Mouse (Mus musculus) urinary bladder, adult 2 months (tissue): ENCODE measurements around the gene Zfp467. TPM values are rescaled to one million over a fixed set of nuclear protein-coding genes. Genes with fewer than 3 reads are reported as not detected.
A peak's percentile ranks its signal among the peaks of the same experiment; 100 is the strongest.

Source experiments
- DNase-seq: peaks from one replicate; pipeline ENCODE4 v3.0.0; 2022; ENCODE audit warnings: low spot score
- polyA plus RNA-seq: library from polyadenylated mRNA; depleted of rRNA; stranded (reverse); fragments of >200 nt; gene quantifications from 2 replicates; pipeline ENCODE4 v1.2.3, GENCODE M21; 2012; rRNA removed

Gene Zfp467
- polyA plus RNA-seq, 1 experiment: 55.6 TPM

GRCm38 (mm10) chr6:48411193-48412092 lies 34.2 kb downstream of the Zfp467 start:
- peak; percentile 18 for DNase-seq

DNA sequence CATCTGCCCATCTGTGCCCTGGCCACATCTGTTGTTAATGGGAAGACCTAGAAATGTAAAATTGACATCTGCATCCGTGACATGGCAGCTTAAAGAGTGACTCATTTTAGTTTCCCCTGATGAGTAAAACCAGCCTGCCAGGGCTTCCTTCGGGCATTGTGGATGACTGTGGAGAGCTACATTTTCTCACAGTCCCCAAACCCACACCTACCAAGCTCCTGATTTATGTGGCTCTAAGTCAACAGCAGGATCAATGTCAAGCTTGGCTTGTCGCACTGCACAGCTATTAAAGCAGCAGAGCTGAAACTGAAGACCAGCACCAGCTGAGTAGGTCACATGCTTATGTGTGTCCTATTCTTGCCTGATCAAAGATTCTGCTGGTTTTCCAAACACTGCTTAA lies 35.1 kb downstream of the Zfp467 start:
- no peak for DNase-seq

DNA sequence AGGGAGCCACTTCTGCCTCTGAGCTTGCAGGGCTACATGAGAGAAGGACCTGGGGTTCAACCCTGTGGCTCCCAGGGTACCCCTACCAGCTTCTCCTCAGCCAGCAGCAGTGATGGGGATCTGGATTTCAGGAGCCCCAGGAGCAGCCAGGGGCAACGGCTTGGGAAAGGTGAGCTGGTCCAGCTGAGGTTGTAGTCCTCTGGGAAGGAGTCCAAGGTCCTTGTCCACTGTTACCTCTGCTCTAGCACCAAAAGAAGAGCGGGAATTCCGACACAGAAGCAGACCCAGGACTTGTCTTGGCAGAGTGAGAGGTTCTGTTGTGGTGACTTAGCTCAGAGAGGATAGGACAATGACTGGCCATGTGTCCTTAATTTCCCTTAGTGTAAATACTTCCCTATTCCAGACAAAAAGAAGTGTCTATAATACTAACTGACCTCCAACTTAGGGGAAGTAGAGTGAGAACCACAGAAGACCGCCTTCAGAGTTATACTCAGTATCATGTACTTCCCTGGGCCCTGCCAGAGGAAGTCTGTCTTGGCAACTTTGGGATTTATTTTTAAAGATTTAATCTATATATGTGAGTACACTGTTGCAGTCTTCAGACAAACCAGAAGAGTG lies 35.8 kb downstream of the Zfp467 start:
- DNase-seq: no peak

- no peak for DNase-seq
Observed at GRCm38 (mm10) chr6:48404071-48404470, 41.6 kb downstream of the Zfp467 start.

DNA sequence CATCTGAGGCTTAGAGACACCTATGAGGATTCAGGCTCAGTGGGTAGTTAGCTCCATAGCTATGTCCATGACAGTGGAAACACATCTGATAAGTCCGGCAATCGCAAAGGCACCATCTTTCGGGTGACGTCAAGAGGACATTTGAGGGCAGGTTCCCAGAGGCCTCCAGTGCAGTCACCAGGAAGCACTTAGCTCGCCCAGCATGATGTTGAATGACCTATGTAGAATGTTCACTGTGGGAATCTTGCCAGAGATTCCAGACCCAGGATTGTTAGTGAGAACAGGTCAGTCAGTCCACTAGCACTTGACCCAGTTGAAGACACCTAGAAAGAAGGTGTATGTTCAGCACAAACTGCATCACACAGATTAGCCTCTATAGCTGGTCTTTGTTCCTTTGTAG lies 45.7 kb downstream of the Zfp467 start:
- DNase-seq: no peak

GRCm38 (mm10) chr6:48397336-48397735 lies 48.3 kb downstream of the Zfp467 start:
- no peak for DNase-seq

DNA sequence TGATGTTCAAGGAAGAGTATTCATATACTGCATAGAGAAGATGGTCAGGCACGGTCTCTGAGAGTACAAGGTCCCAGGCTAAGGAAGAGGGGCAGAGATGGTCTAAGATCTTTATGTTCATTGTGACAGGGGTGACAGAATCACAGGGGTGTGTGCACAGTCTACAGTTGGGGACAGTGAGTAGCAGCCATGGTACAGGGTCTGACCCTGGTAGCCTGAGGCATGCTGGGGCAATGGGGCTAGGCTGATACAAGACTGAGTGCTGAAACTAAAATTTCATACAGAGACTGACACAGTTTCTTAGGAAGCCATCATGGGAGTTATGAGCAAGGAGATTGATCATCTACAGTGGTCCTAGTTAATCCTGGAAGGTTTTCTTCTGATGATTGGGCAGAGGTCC lies 48.9 kb downstream of the Zfp467 start:
- DNase-seq: no peak

DNA sequence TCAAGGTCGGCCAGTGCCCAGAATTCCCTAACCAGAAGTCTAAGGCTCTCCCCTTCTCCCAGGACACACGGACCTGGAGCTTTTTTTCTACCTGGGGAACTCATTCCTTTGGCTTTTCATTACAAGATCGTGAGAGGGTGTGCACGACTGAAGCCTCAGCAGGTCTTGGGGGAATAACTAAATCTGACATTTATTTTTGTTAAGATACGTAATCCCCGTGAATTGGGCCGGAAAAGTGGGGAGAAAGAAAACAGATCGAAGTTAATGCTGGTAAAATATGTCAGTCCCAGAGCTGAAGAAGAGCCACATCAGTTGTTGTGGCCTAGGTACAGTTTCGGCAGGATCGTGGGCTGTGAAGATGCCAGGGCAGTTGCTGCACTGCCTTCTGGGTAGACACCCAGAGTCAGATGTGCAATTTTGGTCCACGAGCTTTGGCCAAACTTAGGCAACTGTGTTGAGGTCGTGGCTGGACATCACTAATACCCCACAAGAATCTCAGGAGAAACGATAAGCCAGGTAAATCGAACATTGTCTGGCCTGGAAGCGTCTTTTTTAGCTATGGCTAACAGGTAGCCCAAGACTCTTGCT lies 49.5 kb downstream of the Zfp467 start:
- DNase-seq: no peak

GRCm38 (mm10) chr6:48395105-48396007 lies 50.3 kb downstream of the Zfp467 start, which contains the start of gene Krba1:
Gene Krba1 (plus strand): TSS chr6:48395586.
- DNase-seq: peak; percentile 62

- no peak for DNase-seq
Observed at GRCm38 (mm10) chr6:48393811-48394210, 51.8 kb downstream of the Zfp467 start.

- DNase-seq: no peak
Observed at GRCm38 (mm10) chr6:48388221-48388620, 57.4 kb downstream of the Zfp467 start.

Other genes with a start within 250 kb of the Zfp467 start
- 21.3 and 21.9 TPM in 2 replicates for gene Krba1, start 50.2 kb downstream of the Zfp467 start, polyA plus RNA-seq
- 1.5 and 1.8 TPM in 2 replicates for gene Sspo, start 2.4 kb upstream of the Zfp467 start, polyA plus RNA-seq
- 50.0 and 56.9 TPM in 2 replicates for gene Atp6v0e2, start 91.8 kb upstream of the Zfp467 start, polyA plus RNA-seq
- 12.3 and 13.4 TPM in 2 replicates for gene Lrrc61, start 109.0 kb upstream of the Zfp467 start, polyA plus RNA-seq
- gene Rarres2, start 127.0 kb upstream of the Zfp467 start, polyA plus RNA-seq: 374 and 453 TPM in 2 replicates
- gene Gm45021, start 143.8 kb upstream of the Zfp467 start, polyA plus RNA-seq: 0.47 and 0.56 TPM in 2 replicates
- 45.0 and 45.4 TPM in 2 replicates for gene Repin1, start 148.1 kb upstream of the Zfp467 start, polyA plus RNA-seq
- gene Gm44965, start 148.1 kb upstream of the Zfp467 start, polyA plus RNA-seq: not detected in 2 replicates
- gene Zfp775, start 156.2 kb upstream of the Zfp467 start, polyA plus RNA-seq: 4.6 and 7.7 TPM in 2 replicates
- gene AI854703, start 180.9 kb upstream of the Zfp467 start, polyA plus RNA-seq: 5.7 and 6.2 TPM in 2 replicates
- 6.2 and 8.1 TPM in 2 replicates for gene Gimap8, start 201.4 kb upstream of the Zfp467 start, polyA plus RNA-seq
- gene Gimap9, start 230.3 kb upstream of the Zfp467 start, polyA plus RNA-seq: 5.6 and 6.9 TPM in 2 replicates
- gene Gimap4, start 238.7 kb upstream of the Zfp467 start, polyA plus RNA-seq: 19.0 and 19.1 TPM in 2 replicates